Mouse (Mus musculus) G1E (cell line): ENCODE data around the gene Tsku.

Experiments used
- CTCF ChIP-seq: IDR thresholded peaks from 2 replicates; pipeline ENCODE4 v1.5.1; 2012; ENCODE audit warnings: low read depth, low read length, inconsistent platforms, mixed read lengths
- GATA1 ChIP-seq: IDR thresholded peaks from 2 replicates; pipeline ENCODE4 v1.6.1; 2012; ENCODE audit warnings: borderline replicate concordance, low read length, inconsistent platforms, mixed read lengths
- POLR2AphosphoS5 ChIP-seq: IDR thresholded peaks from 2 replicates; pipeline ENCODE4 v1.6.1; 2012; ENCODE audit warnings: low read depth, low read length, inconsistent platforms; ENCODE audit not compliant: insufficient replicate concordance

DNA sequence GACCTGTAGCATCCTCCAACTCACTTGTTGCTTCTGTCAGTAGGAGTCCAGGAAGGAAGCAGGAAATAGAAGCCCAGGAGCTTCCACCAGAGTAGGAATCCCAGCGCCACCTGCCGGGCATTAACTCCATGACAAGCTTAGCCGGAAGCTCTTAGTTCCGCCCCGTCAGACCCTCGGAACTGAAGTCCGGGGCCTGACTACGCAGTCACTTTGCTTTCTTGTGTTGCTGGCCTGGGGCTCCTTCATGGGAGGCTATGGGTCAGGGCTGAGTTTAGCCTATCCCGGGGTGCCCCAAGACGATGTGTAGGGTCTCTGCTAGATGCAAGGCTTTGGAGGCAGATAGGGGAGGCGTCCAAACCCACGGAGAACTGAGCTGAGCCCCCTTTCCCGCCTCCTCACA, 19.7 kb downstream of the Tsku start:
- TF ChIP-seq CTCF: peak; percentile 42
- TF ChIP-seq GATA1: no peak
- no peak for TF ChIP-seq POLR2AphosphoS5
